Mouse (Mus musculus) frontal cortex, postnatal 10 days (tissue): ENCODE data around the gene Med10.

Experiments
- DNase-seq, 2 experiments: peaks; one replicate each; pipeline ENCODE4 v3.0.0; 2022; ENCODE audit warnings: low spot score in 2 of 2, mixed read lengths in 1 of 2

Gene Med10

GRCm38 (mm10) chr13:69830606-69831005 lies 28.4 kb downstream of the Med10 start:
- no peak for DNase-seq

GRCm38 (mm10) chr13:69832578-69832977 lies 30.4 kb downstream of the Med10 start:
- no peak for DNase-seq

GRCm38 (mm10) chr13:69833416-69833815 lies 31.2 kb downstream of the Med10 start:
- no peak for DNase-seq

GRCm38 (mm10) chr13:69845592-69845991 lies 43.4 kb downstream of the Med10 start:
- DNase-seq = peak; percentile 24 to 25

GRCm38 (mm10) chr13:69849579-69849978 lies 47.4 kb downstream of the Med10 start:
- DNase-seq = no peak

GRCm38 (mm10) chr13:69852313-69852712 lies 50.1 kb downstream of the Med10 start:
- no peak for DNase-seq

GRCm38 (mm10) chr13:69853425-69854043 lies 51.3 kb downstream of the Med10 start:
- DNase-seq = no peak

- no peak for DNase-seq
Observed at GRCm38 (mm10) chr13:69855941-69856340, 53.7 kb downstream of the Med10 start.

GRCm38 (mm10) chr13:69862276-69862675 lies 60.1 kb downstream of the Med10 start:
- DNase-seq = no peak

GRCm38 (mm10) chr13:69864911-69865310 lies 62.7 kb downstream of the Med10 start:
- DNase-seq = no peak
